Mouse (Mus musculus) activated CD4-positive, CD25-positive, alpha-beta regulatory T cell, adult 9 weeks (primary cell): ENCODE data around the gene Pds5a. TPM values are rescaled to one million over a fixed set of nuclear protein-coding genes. Genes with fewer than 3 reads are reported as not detected.

Source experiments
- polyA plus RNA-seq: library from polyadenylated mRNA; unstranded; fragments of 100-300 nt; shearing (Covaris generic); gene quantifications from one replicate; pipeline ENCODE4 v1.2.1, GENCODE M21; 2017

The Pds5a gene
- 37.6 TPM for polyA plus RNA-seq

GRCm38 (mm10) chr5:65697836-65698758, at the start of gene Pds5a:
Pds5a (minus strand) TSS chr5:65698273.

Other genes with a start within 250 kb of the Pds5a start
- not detected for gene Gm43552, start 205.4 kb downstream of the Pds5a start, polyA plus RNA-seq
- gene Smim14, start 161.1 kb downstream of the Pds5a start, polyA plus RNA-seq: 178 TPM
- 126 TPM for gene Ube2k, start 161.0 kb downstream of the Pds5a start, polyA plus RNA-seq
- gene N4bp2, start 65.2 kb upstream of the Pds5a start, polyA plus RNA-seq: 10.7 TPM
- 491 TPM for gene Rhoh, start 162.9 kb upstream of the Pds5a start, polyA plus RNA-seq
- 0.31 TPM for gene Chrna9, start 236.6 kb upstream of the Pds5a start, polyA plus RNA-seq